Mouse (Mus musculus) heart, embryonic 10.5 days (tissue): ENCODE data around the gene Hlf. TPM values are rescaled to one million over a fixed set of nuclear protein-coding genes. Genes with fewer than 3 reads are reported as not detected.

Source experiments
- DNase-seq: peaks from one replicate; pipeline ENCODE4 v3.0.0-alpha.2; 2017; ENCODE audit warnings: low spot score
- H3K27ac ChIP-seq: fragments of 300-500 bp; sonication (generic); 2 replicates; pipeline ENCODE4 v1.5.1; 2016; ENCODE audit warnings: mild to moderate bottlenecking
- H3K27me3 ChIP-seq: fragments of 300-500 bp; sonication (generic); 2 replicates; pipeline ENCODE4 v1.6.1; 2016; ENCODE audit warnings: mild to moderate bottlenecking; ENCODE audit not compliant: poor library complexity, insufficient read depth, severe bottlenecking
- H3K36me3 ChIP-seq: fragments of 300-500 bp; sonication (generic); 2 replicates; pipeline ENCODE4 v1.6.1; 2016; ENCODE audit warnings: mild to moderate bottlenecking, moderate library complexity
- H3K4me1 ChIP-seq: fragments of 300-500 bp; sonication (generic); 2 replicates; pipeline ENCODE4 v1.6.1; 2016; ENCODE audit warnings: mild to moderate bottlenecking
- H3K4me3 ChIP-seq: fragments of 300-500 bp; sonication (generic); 2 replicates; pipeline ENCODE4 v1.5.1; 2016; ENCODE audit warnings: mild to moderate bottlenecking, moderate library complexity
- H3K9me3 ChIP-seq: fragments of 300-500 bp; sonication (generic); 2 replicates; pipeline ENCODE4 v1.6.1; 2016; ENCODE audit warnings: mild to moderate bottlenecking, moderate library complexity
- WGBS: fragments of 180-500 bp; shearing (Covaris S2); methylation state at CpG from one replicate; pipeline ENCODE4 v1.1.7; 2016; 5-methylcytosine and 5-hydroxymethylcytosine counted together
- polyA plus RNA-seq: library from polyadenylated mRNA; unstranded; fragments of >200 nt; fragmentation: Nextera tagmentation; extraction: Ambion mirVana; gene quantifications from 2 replicates; pipeline ENCODE4 v1.2.1, GENCODE M21; 2016

Gene Hlf
- polyA plus RNA-seq, 1 experiment from 2014 or later, result 3.3 TPM

GRCm38 (mm10) chr11:90317482-90317881 lies 73.2 kb downstream of the Hlf start:
- no peak overlapping the region for H3K4me3 ChIP-seq
- H3K27me3 ChIP-seq, result no peaks in the 10 kb centered on the region
- no peak for DNase-seq
- no peaks in the 10 kb centered on the region for H3K36me3 ChIP-seq
- 21% methylated on average over 4 of the region's 4 CpGs for WGBS
- H3K27ac ChIP-seq, result no peak overlapping the region
- no peaks in the 10 kb centered on the region for H3K4me1 ChIP-seq
- H3K9me3 ChIP-seq, result no peaks in the 10 kb centered on the region

- WGBS, result 81% methylated on average over 3 of the region's 3 CpGs
- H3K27ac ChIP-seq, result no peak overlapping the region
Observed at GRCm38 (mm10) chr11:90314606-90315005, 76.1 kb downstream of the Hlf start.

GRCm38 (mm10) chr11:90306993-90307392 lies 83.7 kb downstream of the Hlf start:
- Histone ChIP-seq H3K36me3 (no peaks in the 10 kb centered on the region), H3K9me3 (no peaks in the 10 kb centered on the region), H3K4me1 (no peaks in the 10 kb centered on the region), H3K27ac (no peak overlapping the region), H3K27me3 (no peaks in the 10 kb centered on the region), H3K4me3 (no peak overlapping the region)
- DNase-seq, result no peak
- WGBS, result 69% methylated on average over 6 of the region's 6 CpGs

More at GRCm38 (mm10) chr11:90314606-90315005, 76.1 kb downstream of the Hlf start:
- H3K27me3 ChIP-seq, result no peaks in the 10 kb centered on the region
- H3K9me3 ChIP-seq, result no peaks in the 10 kb centered on the region
- DNase-seq, result no peak
- no peaks in the 10 kb centered on the region for H3K36me3 ChIP-seq
- H3K4me3 ChIP-seq, result no peak overlapping the region
- no peaks in the 10 kb centered on the region for H3K4me1 ChIP-seq

DNA sequence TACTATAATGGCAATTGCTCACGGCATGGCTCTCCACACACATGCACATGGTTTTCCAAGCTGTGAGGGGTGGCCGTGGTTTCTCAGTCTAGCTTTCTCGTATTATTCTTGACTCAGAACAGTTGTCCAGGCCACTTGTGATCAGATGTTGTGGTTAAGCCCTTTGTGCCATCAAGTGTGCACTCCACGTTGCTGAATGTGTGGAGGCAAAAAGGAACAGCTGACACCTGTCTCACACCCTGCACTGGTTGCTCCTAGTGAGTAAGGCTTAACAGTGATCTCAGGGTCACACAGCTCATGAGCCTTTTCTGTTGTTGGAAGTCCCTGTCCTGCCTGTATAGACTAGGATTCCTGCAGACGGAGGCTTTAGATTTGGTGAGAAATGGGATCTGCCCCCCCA lies 84.6 kb downstream of the Hlf start:
- Histone ChIP-seq H3K9me3 (no peaks in the 10 kb centered on the region), H3K4me1 (no peaks in the 10 kb centered on the region), H3K36me3 (no peaks in the 10 kb centered on the region), H3K27me3 (no peaks in the 10 kb centered on the region), H3K4me3 (no peak overlapping the region), H3K27ac (no peak overlapping the region)
- 93% methylated on average over 5 of the region's 5 CpGs for WGBS
- DNase-seq, result no peak

GRCm38 (mm10) chr11:90294622-90295021 lies 96.1 kb downstream of the Hlf start:
- Histone ChIP-seq H3K9me3 (no peaks in the 10 kb centered on the region), H3K27ac (no peak overlapping the region), H3K4me3 (no peak overlapping the region), H3K27me3 (no peaks in the 10 kb centered on the region), H3K36me3 (no peaks in the 10 kb centered on the region), H3K4me1 (no peaks in the 10 kb centered on the region)
- 90% methylated on average over 2 of the region's 2 CpGs for WGBS
- no peak for DNase-seq

DNA sequence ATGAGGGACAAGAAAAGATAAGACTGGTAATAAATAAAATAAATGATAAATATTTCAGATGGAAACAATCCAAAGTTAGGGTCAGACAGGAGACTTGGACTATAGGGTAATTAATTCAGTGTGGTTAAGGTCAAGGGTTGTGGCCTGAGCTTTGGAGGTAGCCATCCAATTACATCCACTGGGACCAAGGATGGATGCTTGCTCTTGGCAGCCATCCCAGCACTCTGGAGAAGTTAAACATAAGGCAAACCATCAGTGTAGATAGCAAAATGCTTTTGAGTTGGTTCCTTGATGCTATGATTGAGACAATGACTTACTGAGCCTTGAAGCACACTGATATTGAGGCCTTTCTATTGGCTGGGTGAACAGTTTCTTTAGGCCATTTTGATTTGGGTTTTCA lies 97.9 kb downstream of the Hlf start:
- Histone ChIP-seq H3K4me1 (no peaks in the 10 kb centered on the region), H3K27ac (no peak overlapping the region), H3K4me3 (no peak overlapping the region), H3K27me3 (no peaks in the 10 kb centered on the region), H3K36me3 (no peaks in the 10 kb centered on the region), H3K9me3 (no peaks in the 10 kb centered on the region)
- no peak for DNase-seq

- Histone ChIP-seq H3K27me3 (no peaks in the 10 kb centered on the region), H3K4me1 (no peaks in the 10 kb centered on the region), H3K4me3 (no peak overlapping the region), H3K36me3 (no peaks in the 10 kb centered on the region), H3K9me3 (no peaks in the 10 kb centered on the region), H3K27ac (no peak overlapping the region)
- WGBS, result 80% methylated on average over 4 of the region's 4 CpGs
- no peak for DNase-seq
Observed at GRCm38 (mm10) chr11:90291156-90291555, 99.5 kb downstream of the Hlf start.

GRCm38 (mm10) chr11:90286550-90287154 lies 104.0 kb downstream of the Hlf start:
- 69% methylated on average over 6 of the region's 6 CpGs for WGBS
- H3K9me3 ChIP-seq, result no peaks in the 10 kb centered on the region
- no peak overlapping the region for H3K4me3 ChIP-seq
- no peaks in the 10 kb centered on the region for H3K4me1 ChIP-seq
- H3K27ac ChIP-seq, result no peak overlapping the region
- DNase-seq, result no peak
- H3K36me3 ChIP-seq, result no peaks in the 10 kb centered on the region
- H3K27me3 ChIP-seq, result no peaks in the 10 kb centered on the region

Other genes starting within 250 kb of the Hlf start
- 47.3 and 61.5 TPM in 2 replicates for gene Gm45716, start 203.2 kb downstream of the Hlf start, polyA plus RNA-seq
- 75.3 and 121 TPM in 2 replicates for gene Mmd, start 141.4 kb downstream of the Hlf start, polyA plus RNA-seq
- gene Stxbp4, start 247.2 kb upstream of the Hlf start, polyA plus RNA-seq, result 16.6 and 25.3 TPM in 2 replicates
- gene Cox11, start 247.3 kb upstream of the Hlf start, polyA plus RNA-seq, result 39.4 and 48.3 TPM in 2 replicates